Comparison of ENCODE assay signal across 9 mouse cellular contexts in genomic region chr11:5541230-5541798, GRCm38 (mm10). TPM values are rescaled to one million over a fixed set of nuclear protein-coding genes. Genes with fewer than 3 reads are reported as not detected.
DNase-seq lines count a peak whose midpoint lies in the region; ATAC-seq and TF ChIP-seq lines count a peak whose summit lies in the region.
"Had no signal": no experiment of that assay in that cellular context is flagged by ENCODE, and none has a peak within 500 bp of the region (broad histone marks: within the 10 kb centered on the region; RNA-seq: fewer than 3 reads in every experiment).

No protein-coding gene starts in this region.

- peak overlapping the region; percentile 94 for H3K9ac ChIP-seq in lung, embryonic 14.5 days
- H3K9ac ChIP-seq in forebrain, embryonic 16.5 days (replicated peaks; ENCODE audit: low read depth, low read length), result peak overlapping the region; percentile 93

- WGBS in lung, embryonic 14.5 days, result 1% methylated on average over 28 of the region's 28 CpGs
- 1% methylated on average over 28 of the region's 28 CpGs for WGBS in forebrain, embryonic 16.5 days

- peak overlapping the region; percentile 91 for H3K4me3 ChIP-seq in lung, embryonic 14.5 days (ENCODE audit: low read depth, low read length)
- peak overlapping the region; percentile 92 for H3K4me3 ChIP-seq in forebrain, embryonic 16.5 days (replicated peaks; ENCODE audit: low read length)

- no peak for TF ChIP-seq CTCF in lung, embryonic 14.5 days (IDR thresholded peaks at IDR 0.05; ENCODE audit: low read depth)

- H3K36me3 ChIP-seq in lung, embryonic 14.5 days (ENCODE audit: insufficient read depth), result peaks cover 21% of the 10 kb centered on the region; the same call in 1 of the 2 replicates
- H3K36me3 ChIP-seq in forebrain, embryonic 16.5 days (ENCODE audit: control insufficient read depth, insufficient read depth), result no peaks in the 10 kb centered on the region

- peak overlapping the region; percentile 51 for H3K27ac ChIP-seq in lung, embryonic 14.5 days (ENCODE audit: low read depth)
- H3K27ac ChIP-seq in forebrain, embryonic 16.5 days (ENCODE audit: low read length), result peak overlapping the region; percentile 47

- peak; percentile 48 for DNase-seq in lung, embryonic 14.5 days
- DNase-seq in lung, adult 18-20 months, result no peak
- peak; percentile 43 for DNase-seq in T-cell, adult 2 months (ENCODE audit: low spot score)
- no peak for DNase-seq in kidney, adult 8-10 months
- no peak for DNase-seq in layer of hippocampus, postnatal 25 days (ENCODE audit: extremely low spot score in 1 of 2, low spot score in 1 of 2)
- no peak for DNase-seq in gastrocnemius, postnatal 25 days

- H3K4me2 ChIP-seq in lung, embryonic 14.5 days, result peak overlapping the region; percentile 78
- peak overlapping the region; percentile 59 for H3K4me2 ChIP-seq in forebrain, embryonic 16.5 days (ENCODE audit: low read length)

- no peaks in the 10 kb centered on the region for H3K27me3 ChIP-seq in lung, embryonic 14.5 days (ENCODE audit: insufficient read depth, low read length)
- H3K27me3 ChIP-seq in forebrain, embryonic 16.5 days (replicated peaks; ENCODE audit: control insufficient read depth, insufficient read depth, low read length), result no peaks in the 10 kb centered on the region

- H3K9me3 ChIP-seq in lung, embryonic 14.5 days (ENCODE audit: low read depth, low read length), result no peaks in the 10 kb centered on the region
- H3K9me3 ChIP-seq in forebrain, embryonic 16.5 days (ENCODE audit: control insufficient read depth, low read length), result no peaks in the 10 kb centered on the region

- no peak for ATAC-seq in lung, embryonic 14.5 days (ENCODE audit: insufficient read depth)
- no peak for ATAC-seq in forebrain, embryonic 16.5 days
- peak; percentile 10; the same call in 1 of the 2 replicates for ATAC-seq in megakaryocyte progenitor cell, adult 5-6 weeks (replicated peaks; ENCODE audit: poor library complexity)

- peaks cover 7% of the 10 kb centered on the region for H3K4me1 ChIP-seq in lung, embryonic 14.5 days (ENCODE audit: insufficient read depth)
- H3K4me1 ChIP-seq in forebrain, embryonic 16.5 days (replicated peaks; ENCODE audit: control insufficient read depth, insufficient read depth, low read length), result peaks cover 13% of the 10 kb centered on the region

RNA-seq across cellular contexts. Expression of gene Ccdc117, which starts 0.7 kb away (rescaled TPM):
- 22.4 and 24.9 TPM in 2 replicates for polyA plus RNA-seq in lung, embryonic 14.5 days (2014; fragmentation: Nextera tagmentation; extraction: Ambion mirVana)
- polyA plus RNA-seq in forebrain, embryonic 16.5 days (2015; fragmentation: Nextera tagmentation; extraction: Ambion mirVana), result 12.3 and 15.5 TPM in 2 replicates
- 17.1 and 19.2 TPM in 2 replicates for total RNA-seq in megakaryocyte progenitor cell, adult 5-6 weeks (2015)
- 29.4 and 32.9 TPM in 2 replicates for total RNA-seq in megakaryocyte progenitor cell, adult 5-6 weeks (2017)
- total RNA-seq in layer of hippocampus, postnatal 25 days (2021), result 10 to 100 TPM; 11.0 to 17.2 TPM
- total RNA-seq in gastrocnemius, postnatal 25 days (2021), result 10 to 100 TPM; 14.9 to 15.6 TPM

RNA-seq across cellular contexts. Expression of gene Xbp1, which starts 20.9 kb away (rescaled TPM):
- 180 and 193 TPM in 2 replicates for polyA plus RNA-seq in lung, embryonic 14.5 days (2014; fragmentation: Nextera tagmentation; extraction: Ambion mirVana)
- 135 and 146 TPM in 2 replicates for polyA plus RNA-seq in forebrain, embryonic 16.5 days (2015; fragmentation: Nextera tagmentation; extraction: Ambion mirVana)
- total RNA-seq in megakaryocyte progenitor cell, adult 5-6 weeks (2015), result 215 and 235 TPM in 2 replicates
- total RNA-seq in megakaryocyte progenitor cell, adult 5-6 weeks (2017), result 165 and 167 TPM in 2 replicates
- total RNA-seq in layer of hippocampus, postnatal 25 days (2021), result 10 to 100 TPM; 67.6 to 97.3 TPM
- 10 to 100 TPM; 53.0 to 60.9 TPM for total RNA-seq in gastrocnemius, postnatal 25 days (2021)

RNA-seq across cellular contexts. Expression of gene Ankrd36, which starts 28.2 kb away (rescaled TPM):
- not detected in 2 replicates for polyA plus RNA-seq in lung, embryonic 14.5 days (2014; fragmentation: Nextera tagmentation; extraction: Ambion mirVana)
- polyA plus RNA-seq in forebrain, embryonic 16.5 days (2015; fragmentation: Nextera tagmentation; extraction: Ambion mirVana), result not detected in 2 replicates
- not detected in 2 replicates for total RNA-seq in megakaryocyte progenitor cell, adult 5-6 weeks (2015)
- total RNA-seq in megakaryocyte progenitor cell, adult 5-6 weeks (2017), result 0.10 TPM in 1 of 2 replicates, not detected in the other
- total RNA-seq in layer of hippocampus, postnatal 25 days (2021), result not detected
- total RNA-seq in gastrocnemius, postnatal 25 days (2021), result not detected
- total RNA-seq: layer of hippocampus, postnatal 10 days had no signal

Comparison
In these comparisons a context has a peak if more than half of its experiments do, and no peak if none do; other contexts are left out.
1. DNase-seq: peak in lung, embryonic 14.5 days (single experiment) and T-cell, adult 2 months (single experiment); none in lung, adult 18-20 months (0 of 2), kidney, adult 8-10 months (0 of 2), layer of hippocampus, postnatal 25 days (0 of 2) and gastrocnemius, postnatal 25 days (single experiment).